Mouse (Mus musculus): ENCODE results near the gene Dmxl2.

Gene Dmxl2

GRCm38 (mm10) chr9:54501453-54502110, at the start of gene Dmxl2:
Gene Dmxl2, minus strand, starts transcription at chr9:54501626.
- DNase-seq (ENCODE audit: low spot score in 2 of 2), result peak; percentile 66 to 85

- DNase-seq (ENCODE audit: low spot score in 2 of 2), result no peak
Measured at GRCm38 (mm10) chr9:54549433-54549832, 48.0 kb upstream of the Dmxl2 start.

- peak in 1 of 2 experiments; percentile 63 for DNase-seq (ENCODE audit: low spot score in 2 of 2)
Measured at GRCm38 (mm10) chr9:54547536-54547935, 46.1 kb upstream of the Dmxl2 start.

GRCm38 (mm10) chr9:54544954-54545315, 43.5 kb upstream of the Dmxl2 start:
- no peak for DNase-seq (ENCODE audit: low spot score in 2 of 2)

GRCm38 (mm10) chr9:54544212-54544953, 43.0 kb upstream of the Dmxl2 start:
- no peak for DNase-seq (ENCODE audit: low spot score in 2 of 2)

- DNase-seq (ENCODE audit: low spot score in 2 of 2), result no peak
Measured at GRCm38 (mm10) chr9:54540801-54541200, 39.4 kb upstream of the Dmxl2 start.

GRCm38 (mm10) chr9:54538684-54539083, 37.3 kb upstream of the Dmxl2 start, which contains the start of gene Sh2d7:
Gene Sh2d7, plus strand, starts transcription at chr9:54538984.
- DNase-seq (ENCODE audit: low spot score in 2 of 2), result no peak

- DNase-seq (ENCODE audit: low spot score in 2 of 2), result no peak
Measured at GRCm38 (mm10) chr9:54538244-54538643, 36.8 kb upstream of the Dmxl2 start.

GRCm38 (mm10) chr9:54537480-54537879, 36.1 kb upstream of the Dmxl2 start:
- DNase-seq (ENCODE audit: low spot score in 2 of 2), result no peak

- peak in 1 of 2 experiments; percentile 38 for DNase-seq (ENCODE audit: low spot score in 2 of 2)
Measured at GRCm38 (mm10) chr9:54537030-54537429, 35.6 kb upstream of the Dmxl2 start.

- no peak for DNase-seq (ENCODE audit: low spot score in 2 of 2)
Measured at GRCm38 (mm10) chr9:54536236-54536635, 34.8 kb upstream of the Dmxl2 start.

- DNase-seq (ENCODE audit: low spot score in 2 of 2), result peak in 1 of 2 experiments; percentile 76
Measured at GRCm38 (mm10) chr9:54533975-54534374, 32.5 kb upstream of the Dmxl2 start.

GRCm38 (mm10) chr9:54532926-54533325, 31.5 kb upstream of the Dmxl2 start:
- DNase-seq (ENCODE audit: low spot score in 2 of 2), result no peak

GRCm38 (mm10) chr9:54531421-54531820, 30.0 kb upstream of the Dmxl2 start:
- DNase-seq (ENCODE audit: low spot score in 2 of 2), result no peak

GRCm38 (mm10) chr9:54530836-54531235, 29.4 kb upstream of the Dmxl2 start:
- no peak for DNase-seq (ENCODE audit: low spot score in 2 of 2)

- no peak for DNase-seq (ENCODE audit: low spot score in 2 of 2)
Measured at GRCm38 (mm10) chr9:54529950-54530349, 28.5 kb upstream of the Dmxl2 start.

- DNase-seq (ENCODE audit: low spot score in 2 of 2), result no peak
Measured at GRCm38 (mm10) chr9:54527694-54528093, 26.3 kb upstream of the Dmxl2 start.

GRCm38 (mm10) chr9:54520286-54520685, 18.9 kb upstream of the Dmxl2 start:
- DNase-seq (ENCODE audit: low spot score in 2 of 2), result no peak

- peak; percentile 70 to 72 for DNase-seq (ENCODE audit: low spot score in 2 of 2)
Measured at GRCm38 (mm10) chr9:54518921-54519320, 17.5 kb upstream of the Dmxl2 start.

GRCm38 (mm10) chr9:54515991-54516390, 14.6 kb upstream of the Dmxl2 start:
- no peak for DNase-seq (ENCODE audit: low spot score in 2 of 2)

GRCm38 (mm10) chr9:54502873-54503272, 1.4 kb upstream of the Dmxl2 start:
- DNase-seq (ENCODE audit: low spot score in 2 of 2), result no peak

- no peak for DNase-seq (ENCODE audit: low spot score in 2 of 2)
Measured at GRCm38 (mm10) chr9:54502111-54502495, 677 bp upstream of the Dmxl2 start.

- peak in 1 of 2 experiments; percentile 52 for DNase-seq (ENCODE audit: low spot score in 2 of 2)
Measured at GRCm38 (mm10) chr9:54500832-54501452, 484 bp downstream of the Dmxl2 start.

Measured in left cerebral cortex, adult 9 months (tissue).